ENCODE assay signal across 8 mouse cellular contexts in genomic region chr15:79261095-79261725, GRCm38 (mm10). TPM values are rescaled to one million over a fixed set of nuclear protein-coding genes. Genes with fewer than 3 reads are reported as not detected.
DNase-seq lines count a peak whose midpoint lies in the region; ATAC-seq and TF ChIP-seq lines count a peak whose summit lies in the region.

No protein-coding gene starts in this region.

- H3K4me2 ChIP-seq in forebrain, embryonic 15.5 days (replicated peaks), result peak overlapping the region; percentile 100
- peak overlapping the region; percentile 90 for H3K4me2 ChIP-seq in intestine, postnatal 0 days (replicated peaks; ENCODE audit: low read depth)
- H3K4me2 ChIP-seq in stomach, embryonic 14.5 days (replicated peaks; ENCODE audit: low read depth, low read length), result peak overlapping the region; percentile 100

- peak; percentile 35 to 42 for DNase-seq in layer of hippocampus, postnatal 14 days (ENCODE audit: low spot score in 2 of 2)
- DNase-seq in layer of hippocampus, adult 8-10 months (ENCODE audit: low spot score in 2 of 2), result no peak
- DNase-seq in adrenal gland, postnatal 36 days, result peak; percentile 39 to 57
- peak; percentile 33 for DNase-seq in lung, postnatal 36 days
- DNase-seq in cerebellum, postnatal 36 days, result no peak

- peak overlapping the region; percentile 67 for H3K9ac ChIP-seq in forebrain, embryonic 15.5 days (replicated peaks)
- peak overlapping the region; percentile 46 for H3K9ac ChIP-seq in intestine, postnatal 0 days (ENCODE audit: low read depth, low read length)
- H3K9ac ChIP-seq in stomach, embryonic 14.5 days (replicated peaks; ENCODE audit: low read depth, low read length), result peak overlapping the region; percentile 50

- 1% methylated on average over 55 of the region's 62 CpGs for WGBS in forebrain, embryonic 15.5 days
- 9% methylated on average over 53 of the region's 62 CpGs for WGBS in intestine, postnatal 0 days
- WGBS in stomach, embryonic 14.5 days, result 1% methylated on average over 60 of the region's 62 CpGs

- peaks cover 18% of the 10 kb centered on the region for H3K4me1 ChIP-seq in forebrain, embryonic 15.5 days
- peaks cover 4% of the 10 kb centered on the region; the same call in 1 of the 2 replicates for H3K4me1 ChIP-seq in intestine, postnatal 0 days (replicated peaks; ENCODE audit: control insufficient read depth, insufficient read depth, low read length)
- 0 out of 2 replicates have a peak, but pooled peaks cover 3% of the 10 kb centered on the region for H3K4me1 ChIP-seq in stomach, embryonic 14.5 days (ENCODE audit: control insufficient read depth, insufficient read depth, low read length)

- H3K9me3 ChIP-seq in forebrain, embryonic 15.5 days, result no peaks in the 10 kb centered on the region
- no peaks in the 10 kb centered on the region for H3K9me3 ChIP-seq in intestine, postnatal 0 days (ENCODE audit: control insufficient read depth)
- no peaks in the 10 kb centered on the region for H3K9me3 ChIP-seq in stomach, embryonic 14.5 days (ENCODE audit: control insufficient read depth, low read depth, low read length)

- peak overlapping the region; percentile 68 for H3K4me3 ChIP-seq in forebrain, embryonic 15.5 days
- H3K4me3 ChIP-seq in intestine, postnatal 0 days (ENCODE audit: low read depth, low read length), result peak overlapping the region; percentile 48
- H3K4me3 ChIP-seq in stomach, embryonic 14.5 days (ENCODE audit: low read depth, low read length), result peak overlapping the region; percentile 61

- H3K36me3 ChIP-seq in forebrain, embryonic 15.5 days, result no peaks in the 10 kb centered on the region
- H3K36me3 ChIP-seq in intestine, postnatal 0 days (ENCODE audit: control insufficient read depth, insufficient read depth), result peaks cover 36% of the 10 kb centered on the region
- no peaks in the 10 kb centered on the region for H3K36me3 ChIP-seq in stomach, embryonic 14.5 days (ENCODE audit: control insufficient read depth, insufficient read depth, low read length)

- H3K27ac ChIP-seq in forebrain, embryonic 15.5 days (replicated peaks), result no peak overlapping the region
- no peak overlapping the region for H3K27ac ChIP-seq in intestine, postnatal 0 days (ENCODE audit: low read depth, low read length)
- no peak overlapping the region for H3K27ac ChIP-seq in stomach, embryonic 14.5 days (ENCODE audit: low read length)

- peak; percentile 80 for ATAC-seq in forebrain, embryonic 15.5 days (replicated peaks)
- peak; percentile 11; the same call in 1 of the 2 replicates for ATAC-seq in intestine, postnatal 0 days
- ATAC-seq in stomach, embryonic 14.5 days (ENCODE audit: insufficient number of reproducible peaks, insufficient read depth, low FRiP score, low read depth), result peak; percentile 62; the same call in 1 of the 2 replicates

- TF ChIP-seq CTCF in intestine, postnatal 0 days (IDR thresholded peaks at IDR 0.05; ENCODE audit: low read depth), result no peak

- peaks cover 27% of the 10 kb centered on the region for H3K27me3 ChIP-seq in forebrain, embryonic 15.5 days
- no peaks in the 10 kb centered on the region for H3K27me3 ChIP-seq in intestine, postnatal 0 days (replicated peaks; ENCODE audit: control insufficient read depth, insufficient read depth, low read length)
- H3K27me3 ChIP-seq in stomach, embryonic 14.5 days (ENCODE audit: control insufficient read depth, insufficient read depth, low read length), result peaks cover 5% of the 10 kb centered on the region; the same call in 1 of the 2 replicates

RNA-seq across cellular contexts. Expression of gene Slc16a8, which starts 6.6 kb away (rescaled TPM):
- 1 to 10 TPM in 1 of 2 experiments, under 1 TPM in 1; 0.21 to 1.0 TPM for total RNA-seq in layer of hippocampus, postnatal 14 days (2021)
- under 1 TPM in 1 of 4 experiments, not detected in 3; 0.30 TPM for total RNA-seq in layer of hippocampus, adult 8-10 months (2022)
- not detected for total RNA-seq in adrenal gland, postnatal 36 days (2021)
- 0.36 and 0.81 TPM in 2 replicates for polyA plus RNA-seq in forebrain, embryonic 15.5 days (2015; fragmentation: Nextera tagmentation; extraction: Ambion mirVana)
- 0.12 TPM in 1 of 2 replicates, not detected in the other for polyA plus RNA-seq in intestine, postnatal 0 days (2015; fragmentation: Nextera tagmentation; extraction: Ambion mirVana)
- polyA plus RNA-seq in stomach, embryonic 14.5 days (2014; fragmentation: Nextera tagmentation; extraction: Ambion mirVana), result 0.18 and 0.19 TPM in 2 replicates

RNA-seq across cellular contexts. Expression of gene Baiap2l2, which starts 24.1 kb away (rescaled TPM):
- 1 to 10 TPM; 2.7 to 4.0 TPM for total RNA-seq in layer of hippocampus, postnatal 14 days (2021)
- total RNA-seq in layer of hippocampus, adult 8-10 months (2022), result 10 to 100 TPM in 2 of 4 experiments, 1 to 10 TPM in 2; 1.5 to 19.3 (median 10.9) TPM
- not detected for total RNA-seq in adrenal gland, postnatal 36 days (2021)
- 1.9 and 3.6 TPM in 2 replicates for polyA plus RNA-seq in forebrain, embryonic 15.5 days (2015; fragmentation: Nextera tagmentation; extraction: Ambion mirVana)
- 19.3 and 21.3 TPM in 2 replicates for polyA plus RNA-seq in intestine, postnatal 0 days (2015; fragmentation: Nextera tagmentation; extraction: Ambion mirVana)
- 5.9 and 8.6 TPM in 2 replicates for polyA plus RNA-seq in stomach, embryonic 14.5 days (2014; fragmentation: Nextera tagmentation; extraction: Ambion mirVana)

RNA-seq across cellular contexts. Expression of gene Gm49486, which starts 32.0 kb away (rescaled TPM):
- total RNA-seq in layer of hippocampus, postnatal 14 days (2021), result 1 to 10 TPM; 1.3 to 1.7 TPM
- total RNA-seq in layer of hippocampus, adult 8-10 months (2022), result under 1 TPM; 0.20 to 0.77 (median 0.49) TPM
- under 1 TPM in 1 of 2 experiments, not detected in 1; 0.13 TPM for total RNA-seq in adrenal gland, postnatal 36 days (2021)
- polyA plus RNA-seq in forebrain, embryonic 15.5 days (2015; fragmentation: Nextera tagmentation; extraction: Ambion mirVana), result 0.97 and 1.1 TPM in 2 replicates
- polyA plus RNA-seq in intestine, postnatal 0 days (2015; fragmentation: Nextera tagmentation; extraction: Ambion mirVana), result 0.14 and 0.30 TPM in 2 replicates
- 0.93 and 1.3 TPM in 2 replicates for polyA plus RNA-seq in stomach, embryonic 14.5 days (2014; fragmentation: Nextera tagmentation; extraction: Ambion mirVana)

RNA-seq across cellular contexts. Expression of gene Pick1, which starts 32.2 kb away (rescaled TPM):
- total RNA-seq in layer of hippocampus, postnatal 14 days (2021), result 10 to 100 TPM; 47.6 to 47.8 TPM
- total RNA-seq in layer of hippocampus, adult 8-10 months (2022), result 10 to 100 TPM; 46.2 to 63.5 (median 50.6) TPM
- total RNA-seq in adrenal gland, postnatal 36 days (2021), result 10 to 100 TPM; 17.7 to 18.1 TPM
- 78.5 and 85.1 TPM in 2 replicates for polyA plus RNA-seq in forebrain, embryonic 15.5 days (2015; fragmentation: Nextera tagmentation; extraction: Ambion mirVana)
- polyA plus RNA-seq in intestine, postnatal 0 days (2015; fragmentation: Nextera tagmentation; extraction: Ambion mirVana), result 21.9 and 24.6 TPM in 2 replicates
- 28.7 and 33.1 TPM in 2 replicates for polyA plus RNA-seq in stomach, embryonic 14.5 days (2014; fragmentation: Nextera tagmentation; extraction: Ambion mirVana)

Comparison
In these comparisons a context has a peak if more than half of its experiments do, and no peak if none do; other contexts are left out.
1. DNase-seq: peak in layer of hippocampus, postnatal 14 days (2 of 2), adrenal gland, postnatal 36 days (2 of 2) and lung, postnatal 36 days (single experiment); none in layer of hippocampus, adult 8-10 months (0 of 2) and cerebellum, postnatal 36 days (0 of 2).
2. ATAC-seq: peak in every context shown above with its lines; median percentile 80 in forebrain, embryonic 15.5 days; 62 in stomach, embryonic 14.5 days; 11 in intestine, postnatal 0 days.
3. Peak in every context shown above with its lines, with median percentiles within 50 percentile points of each other: H3K4me2 ChIP-seq, H3K4me3 ChIP-seq and H3K9ac ChIP-seq.